Mouse (Mus musculus): ENCODE results near the gene Mob3b. TPM values are rescaled to one million over a fixed set of nuclear protein-coding genes. Genes with fewer than 3 reads are reported as not detected.

The Mob3b gene
- polyA plus RNA-seq, 1 experiment from 2014 or later, result 14.7 TPM

DNA sequence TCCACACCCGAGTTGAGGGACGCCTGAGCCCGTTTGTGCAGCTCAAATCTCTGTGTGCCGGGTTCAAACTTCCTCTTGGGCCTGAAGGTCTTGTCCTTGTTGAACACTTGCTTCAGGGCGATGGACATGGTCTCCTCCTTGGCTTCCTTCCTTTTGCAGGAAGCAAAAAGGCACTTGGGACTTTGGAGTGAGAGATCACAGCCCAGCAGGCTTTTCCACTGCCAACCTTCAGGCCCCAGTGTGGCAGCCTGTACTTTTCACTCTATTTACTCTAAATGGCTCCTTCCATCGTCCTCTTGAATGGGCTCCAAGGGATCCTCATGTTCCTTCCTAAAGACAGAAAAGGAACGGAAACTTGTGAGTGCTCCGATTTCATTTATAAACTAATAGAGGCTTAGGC is 73.2 kb downstream of the Mob3b start:
- WGBS, result 92% methylated on average over 8 of the region's 8 CpGs
- no peaks in the 10 kb centered on the region for H3K27me3 ChIP-seq (ENCODE audit: insufficient read depth, low read length)

DNA sequence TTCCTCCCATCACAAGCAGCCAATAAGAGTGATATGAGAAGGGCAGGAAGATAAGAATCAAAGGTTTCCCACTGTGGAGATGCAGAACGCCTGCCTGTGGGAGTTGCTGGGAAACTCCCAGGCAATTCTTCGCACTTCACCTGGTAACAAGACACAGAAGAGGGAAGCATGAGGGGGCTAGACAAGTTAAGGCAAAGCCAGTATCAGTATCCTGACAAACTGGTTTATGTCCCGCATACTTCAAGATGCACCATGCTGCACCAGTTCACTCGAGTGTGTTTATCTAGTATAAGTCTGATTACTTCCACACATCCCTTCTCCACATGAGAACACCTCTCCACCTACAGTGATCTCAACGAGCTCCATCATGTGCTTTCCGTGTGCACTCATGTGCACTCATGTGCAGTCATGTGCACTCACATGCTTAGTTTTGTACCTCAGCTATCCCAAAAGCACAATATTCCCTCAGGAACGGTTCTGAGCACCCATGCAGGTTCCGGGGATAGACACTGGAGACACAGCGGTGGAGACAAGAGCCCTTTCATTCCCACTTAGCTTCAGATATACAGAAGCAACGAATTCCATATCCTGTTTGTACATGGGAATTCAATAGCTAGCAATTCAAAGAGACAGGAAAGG is 74.7 kb downstream of the Mob3b start:
- Histone ChIP-seq H3K4me1 (ENCODE audit: insufficient read depth, low read length) (peaks cover 17% of the 10 kb centered on the region), H3K4me2 (replicated peaks; ENCODE audit: low read depth, low read length) (no peak overlapping the region), H3K27ac (ENCODE audit: low read length) (no peak overlapping the region), H3K4me3 (ENCODE audit: low read length) (no peak overlapping the region), H3K36me3 (ENCODE audit: insufficient read depth, low read length) (no peaks in the 10 kb centered on the region), H3K27me3 (ENCODE audit: insufficient read depth, low read length) (no peaks in the 10 kb centered on the region), H3K9me3 (ENCODE audit: low read length) (0 out of 2 replicates have a peak, but pooled peaks cover 5% of the 10 kb centered on the region), H3K9ac (replicated peaks; ENCODE audit: low read length) (no peak overlapping the region)
- ATAC-seq (ENCODE audit: low FRiP score, low TSS enrichment), result peak; percentile 42; the same call in 1 of the 2 replicates
- 40% methylated on average over 10 of the region's 10 CpGs for WGBS

More for the DNA sequence above, 73.2 kb downstream of the Mob3b start:
- Histone ChIP-seq H3K27ac (ENCODE audit: low read length) (no peak overlapping the region), H3K9ac (replicated peaks; ENCODE audit: low read length) (no peak overlapping the region), H3K4me1 (ENCODE audit: insufficient read depth, low read length) (peaks cover 17% of the 10 kb centered on the region), H3K4me2 (replicated peaks; ENCODE audit: low read depth, low read length) (no peak overlapping the region), H3K36me3 (ENCODE audit: insufficient read depth, low read length) (no peaks in the 10 kb centered on the region), H3K4me3 (ENCODE audit: low read length) (no peak overlapping the region), H3K9me3 (ENCODE audit: low read length) (0 out of 2 replicates have a peak, but pooled peaks cover under 1% of the 10 kb centered on the region)
- no peak for ATAC-seq (ENCODE audit: low FRiP score, low TSS enrichment)

DNA sequence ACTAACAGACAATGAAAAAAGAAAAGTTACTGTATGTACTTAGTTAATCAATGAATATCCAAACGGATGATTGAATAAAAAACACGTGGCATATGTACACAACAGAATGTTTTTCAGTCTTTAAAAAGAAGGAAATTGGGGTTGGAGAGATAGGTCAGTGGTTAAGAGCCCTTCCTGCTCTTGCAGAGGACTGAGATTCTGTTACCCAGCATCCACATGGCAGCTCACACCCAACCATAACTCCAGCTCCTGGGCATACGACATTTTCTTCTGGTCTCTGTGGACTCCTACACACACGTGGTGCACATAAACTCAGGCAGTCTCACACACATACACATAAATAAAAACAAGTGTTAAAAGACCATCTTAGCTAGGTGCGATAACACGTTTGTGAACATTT is 77.0 kb downstream of the Mob3b start:
- Histone ChIP-seq H3K9ac (replicated peaks; ENCODE audit: low read length) (no peak overlapping the region), H3K4me3 (ENCODE audit: low read length) (no peak overlapping the region), H3K4me2 (replicated peaks; ENCODE audit: low read depth, low read length) (no peak overlapping the region), H3K9me3 (ENCODE audit: low read length) (0 out of 2 replicates have a peak, but pooled peaks cover 5% of the 10 kb centered on the region), H3K4me1 (ENCODE audit: insufficient read depth, low read length) (peaks cover 11% of the 10 kb centered on the region), H3K27ac (ENCODE audit: low read length) (no peak overlapping the region), H3K36me3 (ENCODE audit: insufficient read depth, low read length) (no peaks in the 10 kb centered on the region), H3K27me3 (ENCODE audit: insufficient read depth, low read length) (no peaks in the 10 kb centered on the region)
- WGBS, result 86% methylated on average over 6 of the region's 6 CpGs
- ATAC-seq (ENCODE audit: low FRiP score, low TSS enrichment), result no peak

DNA sequence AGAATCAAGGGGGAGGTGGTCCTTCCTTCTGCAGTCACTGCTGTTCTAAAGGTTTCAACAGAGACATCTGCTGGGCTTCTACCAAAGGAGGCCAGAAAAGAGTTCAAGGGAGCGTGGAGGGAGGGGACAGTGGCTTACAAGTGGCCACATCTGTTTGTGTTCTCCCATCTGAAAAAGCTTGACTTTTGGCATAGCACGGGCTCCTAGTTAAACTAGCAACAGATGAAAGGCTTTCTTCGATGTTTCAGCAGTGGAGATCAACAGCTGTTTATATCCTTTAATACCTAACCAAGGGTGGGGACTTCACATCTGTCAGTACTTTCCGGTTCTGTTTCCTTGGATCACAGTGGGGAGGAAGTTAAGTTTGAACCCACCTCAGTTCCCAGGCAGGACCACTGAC is 88.5 kb downstream of the Mob3b start:
- no peak for ATAC-seq (ENCODE audit: low FRiP score, low TSS enrichment)
- 59% methylated on average over 4 of the region's 4 CpGs for WGBS
- Histone ChIP-seq H3K4me2 (replicated peaks; ENCODE audit: low read depth, low read length) (no peak overlapping the region), H3K9ac (replicated peaks; ENCODE audit: low read length) (no peak overlapping the region), H3K4me3 (ENCODE audit: low read length) (no peak overlapping the region), H3K27me3 (ENCODE audit: insufficient read depth, low read length) (no peaks in the 10 kb centered on the region), H3K4me1 (ENCODE audit: insufficient read depth, low read length) (peaks cover 9% of the 10 kb centered on the region; the same call in 1 of the 2 replicates), H3K36me3 (ENCODE audit: insufficient read depth, low read length) (no peaks in the 10 kb centered on the region), H3K27ac (ENCODE audit: low read length) (no peak overlapping the region), H3K9me3 (ENCODE audit: low read length) (no peaks in the 10 kb centered on the region)

DNA sequence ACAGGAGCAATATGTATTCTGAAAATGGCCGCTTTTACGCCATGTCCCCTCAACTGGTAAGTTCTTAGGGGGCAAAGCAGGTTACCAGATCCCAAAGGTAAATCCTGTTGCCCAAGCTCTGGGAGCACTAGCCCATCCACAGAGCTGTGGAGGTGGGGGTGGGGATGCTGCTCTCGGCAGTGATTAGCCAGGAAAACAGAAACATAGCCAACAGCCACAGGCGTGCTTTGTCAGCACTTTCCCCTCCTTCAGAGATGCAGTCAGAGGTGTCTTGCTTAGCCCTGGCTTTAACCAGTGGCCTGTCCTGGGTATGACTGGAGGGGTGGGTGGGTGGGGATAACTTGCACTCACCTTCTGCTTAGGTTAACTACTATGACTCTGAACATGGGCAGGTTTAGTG is 91.1 kb downstream of the Mob3b start:
- 80% methylated on average over 4 of the region's 4 CpGs for WGBS
- ATAC-seq (ENCODE audit: low FRiP score, low TSS enrichment), result no peak
- Histone ChIP-seq H3K9ac (replicated peaks; ENCODE audit: low read length) (no peak overlapping the region), H3K4me3 (ENCODE audit: low read length) (no peak overlapping the region), H3K27ac (ENCODE audit: low read length) (no peak overlapping the region), H3K9me3 (ENCODE audit: low read length) (no peaks in the 10 kb centered on the region), H3K36me3 (ENCODE audit: insufficient read depth, low read length) (no peaks in the 10 kb centered on the region), H3K4me2 (replicated peaks; ENCODE audit: low read depth, low read length) (no peak overlapping the region), H3K27me3 (ENCODE audit: insufficient read depth, low read length) (no peaks in the 10 kb centered on the region), H3K4me1 (ENCODE audit: insufficient read depth, low read length) (peaks cover 14% of the 10 kb centered on the region; the same call in 1 of the 2 replicates)

DNA sequence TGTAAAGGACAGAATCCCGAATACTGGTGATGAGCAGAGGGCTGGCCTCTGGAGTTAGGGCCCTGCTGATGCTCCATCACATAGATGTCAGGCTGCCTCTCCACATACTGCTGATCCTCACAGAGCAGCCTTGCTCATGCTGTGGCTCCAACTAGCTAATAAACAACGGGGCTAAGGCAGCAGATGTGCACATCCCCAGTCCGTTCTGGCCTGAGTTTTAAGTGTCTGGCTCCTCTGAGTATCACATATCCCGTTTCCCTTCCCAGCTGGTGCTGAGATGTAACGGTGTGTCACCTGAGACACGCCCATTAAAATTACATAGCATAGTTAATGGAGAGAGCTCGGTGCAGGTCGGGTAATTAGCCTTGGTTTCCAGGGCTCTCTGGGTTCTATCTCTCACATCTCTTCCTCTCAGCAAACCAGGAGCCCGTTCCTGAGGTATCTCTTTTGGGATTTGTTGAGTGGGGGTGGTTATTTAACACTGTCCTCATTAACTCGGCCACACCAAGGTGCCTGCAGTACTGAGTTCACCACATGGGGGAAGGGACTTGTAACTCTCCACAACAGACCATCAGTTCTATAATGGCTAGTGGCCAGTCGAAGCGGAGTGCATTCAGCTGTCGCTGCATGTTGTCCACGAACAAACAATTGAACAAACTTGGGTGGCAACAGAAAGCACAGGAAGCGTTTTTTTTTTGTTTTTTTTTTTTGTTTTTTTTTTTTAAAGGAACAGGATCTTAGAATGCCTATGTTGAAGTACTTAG is 92.0 kb downstream of the Mob3b start:
- WGBS, result 24% methylated on average over 15 of the region's 15 CpGs
- H3K9ac ChIP-seq (replicated peaks; ENCODE audit: low read length), result no peak overlapping the region
- H3K4me1 ChIP-seq (ENCODE audit: insufficient read depth, low read length), result peaks cover 14% of the 10 kb centered on the region; the same call in 1 of the 2 replicates
- no peaks in the 10 kb centered on the region for H3K36me3 ChIP-seq (ENCODE audit: insufficient read depth, low read length)
- H3K4me3 ChIP-seq (ENCODE audit: low read length), result no peak overlapping the region
- peak; percentile 66 for ATAC-seq (ENCODE audit: low FRiP score, low TSS enrichment)
- no peak overlapping the region for H3K27ac ChIP-seq (ENCODE audit: low read length)
- no peaks in the 10 kb centered on the region for H3K27me3 ChIP-seq (ENCODE audit: insufficient read depth, low read length)
- no peaks in the 10 kb centered on the region for H3K9me3 ChIP-seq (ENCODE audit: low read length)
- H3K4me2 ChIP-seq (replicated peaks; ENCODE audit: low read depth, low read length), result peak overlapping the region; percentile 12

DNA sequence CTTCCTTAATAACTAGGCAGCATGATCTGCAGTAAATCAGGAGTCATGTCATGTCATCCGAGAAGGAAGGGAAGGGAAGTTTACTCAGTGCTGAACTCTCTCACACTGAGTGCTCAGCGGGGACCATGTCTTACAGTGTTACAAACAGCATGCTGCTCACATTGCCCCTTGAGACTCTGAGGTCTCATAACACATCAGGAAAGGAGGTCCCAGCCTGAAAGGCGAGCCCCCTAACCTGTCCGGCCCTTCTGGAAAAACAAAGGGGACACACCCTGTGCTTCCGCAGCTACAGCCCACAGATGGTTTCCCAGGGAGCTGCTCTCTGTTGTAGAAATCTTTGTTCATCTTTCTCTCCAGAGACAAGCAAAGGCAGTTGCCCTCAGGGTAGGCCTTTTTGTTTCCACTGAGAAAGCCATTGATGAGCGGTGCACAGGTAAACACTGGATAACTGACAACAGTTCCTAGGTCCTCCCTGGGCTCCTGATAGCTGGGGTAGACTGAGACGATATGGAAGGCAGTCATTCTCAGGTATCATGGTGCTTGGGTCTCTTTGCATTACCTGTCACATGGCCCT is 94.1 kb downstream of the Mob3b start:
- H3K27me3 ChIP-seq (ENCODE audit: insufficient read depth, low read length), result no peaks in the 10 kb centered on the region

DNA sequence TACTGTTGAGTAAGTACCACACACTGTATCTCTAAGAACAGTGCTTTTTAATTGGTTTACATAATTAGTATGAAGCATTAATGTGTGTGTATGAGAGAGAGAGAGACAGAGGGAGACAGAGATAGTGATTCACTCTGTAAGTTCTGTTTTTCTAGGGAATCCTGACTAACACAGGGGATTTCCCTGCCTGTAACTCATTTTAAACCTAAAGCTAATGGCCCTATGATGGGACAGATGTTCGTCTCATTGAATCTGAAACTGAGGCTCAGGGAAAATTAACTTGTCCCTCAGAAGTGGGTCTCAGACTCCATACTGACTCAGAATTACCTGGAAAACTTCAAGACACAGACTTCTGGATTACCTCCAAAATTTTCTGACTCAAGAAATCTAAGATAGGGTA is 96.3 kb downstream of the Mob3b start:
- Histone ChIP-seq H3K27me3 (ENCODE audit: insufficient read depth, low read length) (no peaks in the 10 kb centered on the region), H3K36me3 (ENCODE audit: insufficient read depth, low read length) (no peaks in the 10 kb centered on the region), H3K9ac (replicated peaks; ENCODE audit: low read length) (no peak overlapping the region), H3K9me3 (ENCODE audit: low read length) (no peaks in the 10 kb centered on the region), H3K4me2 (replicated peaks; ENCODE audit: low read depth, low read length) (no peak overlapping the region), H3K4me3 (ENCODE audit: low read length) (no peak overlapping the region), H3K27ac (ENCODE audit: low read length) (no peak overlapping the region), H3K4me1 (ENCODE audit: insufficient read depth, low read length) (peaks cover 10% of the 10 kb centered on the region; the same call in 1 of the 2 replicates)
- no peak for ATAC-seq (ENCODE audit: low FRiP score, low TSS enrichment)
- WGBS, result 66% methylated on average over 1 of the region's 1 CpGs

More for the DNA sequence above, 94.1 kb downstream of the Mob3b start:
- Histone ChIP-seq H3K4me1 (ENCODE audit: insufficient read depth, low read length) (peaks cover 14% of the 10 kb centered on the region; the same call in 1 of the 2 replicates), H3K27ac (ENCODE audit: low read length) (no peak overlapping the region), H3K9ac (replicated peaks; ENCODE audit: low read length) (no peak overlapping the region), H3K36me3 (ENCODE audit: insufficient read depth, low read length) (no peaks in the 10 kb centered on the region), H3K4me2 (replicated peaks; ENCODE audit: low read depth, low read length) (no peak overlapping the region), H3K4me3 (ENCODE audit: low read length) (no peak overlapping the region), H3K9me3 (ENCODE audit: low read length) (no peaks in the 10 kb centered on the region)
- WGBS, result 40% methylated on average over 7 of the region's 7 CpGs
- ATAC-seq (ENCODE audit: low FRiP score, low TSS enrichment), result 0 out of 2 replicates have a peak, but pooled peaks have one; percentile 17

DNA sequence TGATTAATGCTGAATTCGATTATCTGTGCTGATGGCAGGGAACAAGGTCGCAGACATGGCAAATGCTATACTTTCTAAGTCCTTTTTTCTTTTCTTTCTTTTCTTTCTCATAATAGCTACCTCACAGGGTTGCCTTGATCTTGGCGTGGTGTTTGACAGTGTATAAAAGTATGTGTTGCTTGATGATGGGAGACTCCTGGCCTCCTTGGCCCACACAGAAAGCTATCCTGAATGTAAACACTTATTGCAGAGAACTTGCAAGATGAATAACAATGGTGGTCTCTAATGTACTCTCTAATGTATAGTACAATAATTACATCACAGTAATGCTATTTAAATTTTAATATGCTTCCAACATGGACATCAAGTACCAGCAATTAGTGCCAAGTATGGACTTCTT is 96.9 kb downstream of the Mob3b start:
- no peak for ATAC-seq (ENCODE audit: low FRiP score, low TSS enrichment)
- Histone ChIP-seq H3K9me3 (ENCODE audit: low read length) (no peaks in the 10 kb centered on the region), H3K9ac (replicated peaks; ENCODE audit: low read length) (no peak overlapping the region), H3K4me3 (ENCODE audit: low read length) (no peak overlapping the region), H3K4me1 (ENCODE audit: insufficient read depth, low read length) (peaks cover 7% of the 10 kb centered on the region; the same call in 1 of the 2 replicates), H3K36me3 (ENCODE audit: insufficient read depth, low read length) (no peaks in the 10 kb centered on the region), H3K27me3 (ENCODE audit: insufficient read depth, low read length) (no peaks in the 10 kb centered on the region), H3K4me2 (replicated peaks; ENCODE audit: low read depth, low read length) (no peak overlapping the region), H3K27ac (ENCODE audit: low read length) (no peak overlapping the region)
- 94% methylated on average over 3 of the region's 3 CpGs for WGBS
